Mouse (Mus musculus) retina, adult 2 months (tissue): Measurements from ENCODE around the gene Vdr.
A peak's percentile ranks its signal among the peaks of the same experiment; 100 is the strongest.

Source experiments
- DNase-seq: peaks from one replicate; pipeline ENCODE4 v3.0.0-alpha.2; 2012; ENCODE audit warnings: low read depth, low spot score

Vdr gene

GRCm38 (mm10) chr15:97920306-97920705, 9.9 kb upstream of the Vdr start:
- no peak for DNase-seq

- DNase-seq, result no peak
These were observed 8.8 kb upstream of the Vdr start for GRCm38 (mm10) chr15:97919217-97919616.

GRCm38 (mm10) chr15:97917994-97918393, 7.6 kb upstream of the Vdr start:
- no peak for DNase-seq

- DNase-seq, result no peak
These were observed 3.9 kb upstream of the Vdr start for GRCm38 (mm10) chr15:97914331-97914747.

GRCm38 (mm10) chr15:97907801-97908751, 2.4 kb downstream of the Vdr start:
- DNase-seq, result peak; percentile 9

- no peak for DNase-seq
These were observed 3.2 kb downstream of the Vdr start for GRCm38 (mm10) chr15:97907202-97907601.

- DNase-seq, result no peak
These were observed 5.1 kb downstream of the Vdr start for GRCm38 (mm10) chr15:97905281-97905680.

- no peak for DNase-seq
These were observed 6.0 kb downstream of the Vdr start for GRCm38 (mm10) chr15:97904339-97904991.

- no peak for DNase-seq
These were observed 7.0 kb downstream of the Vdr start for GRCm38 (mm10) chr15:97903261-97904009.

GRCm38 (mm10) chr15:97900991-97901390, 9.4 kb downstream of the Vdr start:
- DNase-seq, result no peak

- DNase-seq, result no peak
These were observed 10.0 kb downstream of the Vdr start for GRCm38 (mm10) chr15:97900336-97900912.

- no peak for DNase-seq
These were observed 10.7 kb downstream of the Vdr start for GRCm38 (mm10) chr15:97899714-97900113.

GRCm38 (mm10) chr15:97898791-97899190, 11.6 kb downstream of the Vdr start:
- no peak for DNase-seq

- DNase-seq, result no peak
These were observed 13.4 kb downstream of the Vdr start for GRCm38 (mm10) chr15:97896861-97897654.

GRCm38 (mm10) chr15:97896347-97896746, 14.1 kb downstream of the Vdr start:
- no peak for DNase-seq

- no peak for DNase-seq
These were observed 14.6 kb downstream of the Vdr start for GRCm38 (mm10) chr15:97895847-97896246.

- no peak for DNase-seq
These were observed 17.9 kb downstream of the Vdr start for GRCm38 (mm10) chr15:97892506-97892905.

- no peak for DNase-seq
These were observed 20.0 kb downstream of the Vdr start for GRCm38 (mm10) chr15:97890450-97890849.

GRCm38 (mm10) chr15:97890017-97890416, 20.4 kb downstream of the Vdr start:
- no peak for DNase-seq

GRCm38 (mm10) chr15:97887541-97888016, 22.9 kb downstream of the Vdr start:
- no peak for DNase-seq

GRCm38 (mm10) chr15:97881423-97881822, 29.0 kb downstream of the Vdr start:
- no peak for DNase-seq
